Mouse (Mus musculus): Measurements from ENCODE around the gene Fgfr1op. TPM values are rescaled to one million over a fixed set of nuclear protein-coding genes. Genes with fewer than 3 reads are reported as not detected.

Gene Fgfr1op
- polyA plus RNA-seq, 1 experiment: 3.4 TPM

DNA sequence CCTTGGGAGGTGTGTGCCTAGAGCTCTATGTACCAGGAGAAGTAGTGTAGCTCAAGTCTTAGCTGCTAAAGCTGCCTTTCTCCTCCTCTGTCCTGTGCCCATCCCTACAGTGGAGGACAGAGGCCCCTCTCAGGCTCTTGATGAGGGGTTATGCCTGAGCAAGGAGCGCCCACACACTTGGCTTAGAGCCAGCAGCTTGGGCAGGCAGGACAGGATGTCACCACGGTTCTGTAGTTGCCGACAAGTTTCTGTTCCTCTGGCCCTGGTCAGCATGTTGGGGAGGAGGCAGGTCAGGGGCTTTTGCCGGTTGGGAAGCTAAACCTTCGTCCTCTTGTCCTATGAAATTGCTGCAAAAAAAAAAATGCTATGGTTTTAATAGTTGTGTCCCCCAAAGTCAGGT, 66.8 kb downstream of the Fgfr1op start:
- WGBS: 20% methylated on average over 5 of the region's 5 CpGs
- DNase-seq: no peak
- no peak for TF ChIP-seq CTCF (IDR thresholded peaks at IDR 0.05; ENCODE audit: insufficient read depth, low read length)
- TF ChIP-seq POLR2A (IDR thresholded peaks at IDR 0.05; ENCODE audit: borderline replicate concordance, extremely low read depth, low read depth, low read length): no peak
- Histone ChIP-seq H3K4me3 (replicated peaks; ENCODE audit: extremely low read depth, low read depth, low read length) (no peak overlapping the region), H3K4me1 (ENCODE audit: control insufficient read depth, insufficient read depth, low read length) (no peaks in the 10 kb centered on the region)

DNA sequence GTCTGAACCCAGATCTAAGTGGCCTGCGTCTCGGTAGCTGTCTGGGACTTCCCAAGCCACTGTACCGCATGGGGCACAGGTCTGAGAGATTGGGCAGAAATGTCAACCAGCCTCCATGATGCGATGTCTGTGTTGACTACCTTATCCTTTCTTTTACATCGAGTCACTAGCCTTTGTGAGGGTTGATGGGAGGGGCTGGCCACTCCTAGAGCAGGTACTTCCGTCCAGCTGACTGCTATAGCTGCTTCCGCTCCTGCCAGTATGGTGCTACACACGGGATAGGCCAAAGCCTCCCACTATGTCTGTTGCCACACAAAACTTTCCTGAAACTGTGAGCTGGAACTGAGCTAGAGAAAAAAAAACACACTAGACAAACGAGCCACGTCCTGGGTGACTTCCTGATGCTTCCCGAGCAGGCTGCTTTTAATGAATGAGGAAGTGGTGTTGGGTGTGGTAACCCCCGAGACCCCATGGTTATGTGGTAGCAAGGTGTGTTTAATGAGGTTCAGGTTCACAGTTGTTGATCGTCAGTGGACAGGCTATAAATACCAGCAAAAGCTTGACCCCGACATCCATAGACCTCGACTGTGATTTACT, 68.4 kb downstream of the Fgfr1op start:
- H3K4me3 ChIP-seq (replicated peaks; ENCODE audit: extremely low read depth, low read depth, low read length): no peak overlapping the region
- H3K4me1 ChIP-seq (ENCODE audit: control insufficient read depth, insufficient read depth, low read length): no peaks in the 10 kb centered on the region
- TF ChIP-seq POLR2A (IDR thresholded peaks at IDR 0.05; ENCODE audit: borderline replicate concordance, extremely low read depth, low read depth, low read length) (no peak), CTCF (IDR thresholded peaks at IDR 0.05; ENCODE audit: insufficient read depth, low read length) (no peak)
- no peak for DNase-seq
- WGBS: 47% methylated on average over 15 of the region's 15 CpGs

DNA sequence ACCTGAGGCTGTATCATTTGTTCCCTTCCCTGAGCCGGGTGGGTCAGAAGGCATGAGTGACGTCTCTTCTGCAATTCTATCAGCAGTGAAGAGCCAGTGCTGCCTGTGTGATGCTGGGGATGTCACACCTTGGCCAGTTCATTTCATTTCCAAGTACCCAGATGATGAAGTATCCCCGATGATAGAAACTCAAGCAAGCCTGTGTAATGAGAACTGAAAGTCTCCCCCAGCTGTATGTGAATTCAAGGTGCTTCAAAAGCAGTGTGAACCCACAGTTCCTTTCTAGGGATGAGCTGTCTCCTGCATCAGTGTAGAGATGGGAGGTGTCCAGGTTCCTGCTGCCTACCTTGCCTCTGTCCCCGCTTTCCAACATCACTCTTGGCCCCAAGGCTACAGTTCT, 69.2 kb downstream of the Fgfr1op start:
- TF ChIP-seq POLR2A (IDR thresholded peaks at IDR 0.05; ENCODE audit: borderline replicate concordance, extremely low read depth, low read depth, low read length): no peak
- no peak for TF ChIP-seq CTCF (IDR thresholded peaks at IDR 0.05; ENCODE audit: insufficient read depth, low read length)
- Histone ChIP-seq H3K4me1 (ENCODE audit: control insufficient read depth, insufficient read depth, low read length) (no peaks in the 10 kb centered on the region), H3K4me3 (replicated peaks; ENCODE audit: extremely low read depth, low read depth, low read length) (no peak overlapping the region)
- WGBS: 75% methylated on average over 4 of the region's 4 CpGs
- no peak for DNase-seq

DNA sequence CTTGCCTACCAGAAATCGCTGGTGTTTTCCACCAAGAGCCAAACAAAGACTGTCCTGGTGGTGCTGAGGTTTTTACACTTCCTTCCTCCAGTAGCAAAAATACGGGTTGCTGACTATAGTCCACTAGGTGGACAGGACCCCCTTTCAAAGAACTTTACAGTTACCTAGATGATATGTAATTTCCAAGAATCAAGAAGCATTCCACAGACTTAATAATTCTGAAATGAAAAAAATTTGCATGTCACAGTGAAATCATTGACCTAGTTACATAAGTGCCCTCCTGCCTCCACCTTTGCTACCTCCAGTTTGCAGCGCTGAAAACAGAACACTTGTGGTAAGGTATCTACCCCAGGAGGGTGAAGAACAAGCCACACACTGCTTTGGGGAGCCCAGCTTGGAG, 70.4 kb downstream of the Fgfr1op start, which contains the start of gene Ccr6:
TSS of gene Ccr6 (plus strand) at position 301 of the 400 bp plus-strand sequence.
- DNase-seq: no peak
- H3K4me1 ChIP-seq (ENCODE audit: control insufficient read depth, insufficient read depth, low read length): no peaks in the 10 kb centered on the region
- 45% methylated on average over 3 of the region's 3 CpGs for WGBS
- TF ChIP-seq POLR2A (IDR thresholded peaks at IDR 0.05; ENCODE audit: borderline replicate concordance, extremely low read depth, low read depth, low read length) (no peak), CTCF (IDR thresholded peaks at IDR 0.05; ENCODE audit: insufficient read depth, low read length) (no peak)
- H3K4me3 ChIP-seq (replicated peaks; ENCODE audit: extremely low read depth, low read depth, low read length): no peak within 1 kb of the TSS

DNA sequence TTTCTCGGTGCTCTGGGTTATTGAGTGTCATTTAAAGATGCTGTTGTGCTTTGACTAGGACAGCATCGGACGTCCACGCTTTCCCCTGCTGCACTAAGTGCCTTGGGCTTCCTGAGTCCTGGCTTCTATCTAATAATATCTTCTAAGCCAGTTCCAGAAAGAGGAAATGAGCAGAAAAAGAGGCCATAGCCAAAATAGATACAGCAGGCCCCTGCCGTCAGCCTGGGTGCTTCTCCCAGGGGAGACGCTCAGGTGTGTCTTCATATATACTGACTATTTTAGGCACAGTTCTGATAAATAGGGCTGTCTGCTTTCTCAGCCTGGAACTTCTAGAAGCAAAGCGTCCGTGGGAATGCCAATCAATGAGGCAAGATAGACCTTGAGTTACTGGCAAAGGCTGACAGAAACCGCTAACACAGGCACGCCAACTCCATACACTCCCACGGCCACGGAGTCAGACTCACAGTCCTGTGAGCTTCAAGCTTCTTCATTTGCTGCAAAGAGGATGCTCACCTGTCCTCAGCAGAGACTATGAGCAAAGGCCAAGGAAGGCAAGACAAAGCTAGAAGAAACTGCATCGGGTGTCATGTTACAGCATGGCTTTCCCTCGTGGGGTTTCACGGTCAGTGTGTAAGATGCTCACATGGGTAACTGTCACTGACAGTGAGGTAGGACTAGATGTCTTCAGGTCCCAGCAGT, 72.9 kb downstream of the Fgfr1op start:
- H3K4me3 ChIP-seq (replicated peaks; ENCODE audit: extremely low read depth, low read depth, low read length): no peak overlapping the region
- no peak for TF ChIP-seq POLR2A (IDR thresholded peaks at IDR 0.05; ENCODE audit: borderline replicate concordance, extremely low read depth, low read depth, low read length)
- TF ChIP-seq CTCF (IDR thresholded peaks at IDR 0.05; ENCODE audit: insufficient read depth, low read length): no peak

DNA sequence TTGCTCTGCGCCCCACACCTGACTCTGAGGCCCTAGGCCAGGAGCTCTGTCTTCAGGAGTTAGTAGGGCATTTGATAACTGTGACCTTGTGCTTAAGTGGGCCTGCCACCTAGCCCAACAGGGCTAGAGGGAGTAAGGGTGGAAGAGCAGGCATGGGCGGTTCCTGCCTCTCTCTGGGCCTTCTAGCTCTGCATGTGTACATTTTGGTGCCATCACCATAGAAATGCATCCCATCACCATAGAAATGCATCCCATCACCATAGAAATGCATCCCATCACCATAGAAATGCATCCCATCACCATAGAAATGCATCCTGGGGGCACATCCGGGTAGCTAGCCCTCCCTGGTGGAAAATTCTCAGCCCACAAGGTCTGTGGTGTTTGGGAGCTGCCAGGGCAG, 74.3 kb downstream of the Fgfr1op start:
- WGBS: 84% methylated on average over 3 of the region's 3 CpGs
- no peak for DNase-seq
- no peaks in the 10 kb centered on the region for H3K4me1 ChIP-seq (ENCODE audit: control insufficient read depth, insufficient read depth, low read length)
- H3K4me3 ChIP-seq (replicated peaks; ENCODE audit: extremely low read depth, low read depth, low read length): no peak overlapping the region
- TF ChIP-seq POLR2A (IDR thresholded peaks at IDR 0.05; ENCODE audit: borderline replicate concordance, extremely low read depth, low read depth, low read length): no peak

More for the DNA sequence above, 72.9 kb downstream of the Fgfr1op start:
- DNase-seq: no peak
- 64% methylated on average over 15 of the region's 15 CpGs for WGBS
- no peaks in the 10 kb centered on the region for H3K4me1 ChIP-seq (ENCODE audit: control insufficient read depth, insufficient read depth, low read length)

DNA sequence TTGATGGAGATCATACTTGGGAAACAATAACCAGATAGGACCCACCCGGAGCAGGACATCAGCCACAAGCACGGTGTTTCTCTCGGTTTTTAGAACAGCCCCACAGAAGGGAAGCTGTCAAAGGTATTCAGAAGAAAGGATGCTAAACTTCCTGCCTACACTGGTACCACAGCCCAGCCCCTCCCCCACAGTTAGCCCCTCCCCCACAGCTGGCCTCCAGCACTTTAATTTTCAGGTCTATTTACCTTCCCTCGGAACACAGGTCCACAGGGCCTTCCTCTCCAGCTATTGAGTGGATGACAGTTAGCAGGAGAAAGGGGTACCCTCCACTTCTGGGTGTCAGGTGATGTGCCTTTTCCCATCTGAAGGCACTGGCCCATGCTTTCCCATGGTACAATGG, 75.2 kb downstream of the Fgfr1op start:
- 57% methylated on average over 4 of the region's 4 CpGs for WGBS
- H3K4me3 ChIP-seq (replicated peaks; ENCODE audit: extremely low read depth, low read depth, low read length): no peak overlapping the region
- H3K4me1 ChIP-seq (ENCODE audit: control insufficient read depth, insufficient read depth, low read length): no peaks in the 10 kb centered on the region; the same call in 1 of the 2 replicates
- TF ChIP-seq CTCF (IDR thresholded peaks at IDR 0.05; ENCODE audit: insufficient read depth, low read length): no peak
- no peak for TF ChIP-seq POLR2A (IDR thresholded peaks at IDR 0.05; ENCODE audit: borderline replicate concordance, extremely low read depth, low read depth, low read length)
- no peak for DNase-seq

DNA sequence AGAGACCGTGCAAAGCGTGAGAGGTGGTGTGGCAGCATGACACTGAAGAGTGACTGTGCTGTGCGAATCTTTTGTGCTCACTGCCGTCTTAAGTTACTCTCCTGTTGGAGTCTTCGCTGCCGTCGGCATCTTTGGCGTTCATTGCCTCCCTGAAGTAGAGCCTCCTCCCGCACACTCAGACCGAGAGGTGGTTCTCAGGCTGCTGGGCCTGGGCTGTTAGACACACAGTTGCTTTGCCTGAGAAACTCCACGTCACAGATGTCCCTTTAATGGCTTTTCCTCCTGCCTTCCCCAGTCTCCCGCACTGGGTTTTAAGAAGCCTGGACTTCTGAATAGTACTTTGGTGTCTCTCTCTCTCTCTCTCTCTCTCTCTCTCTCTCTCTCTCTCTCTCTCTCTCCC, 76.3 kb downstream of the Fgfr1op start:
- peaks cover 4% of the 10 kb centered on the region; the same call in 1 of the 2 replicates for H3K4me1 ChIP-seq (ENCODE audit: control insufficient read depth, insufficient read depth, low read length)
- TF ChIP-seq CTCF (IDR thresholded peaks at IDR 0.05; ENCODE audit: insufficient read depth, low read length): no peak
- 76% methylated on average over 12 of the region's 12 CpGs for WGBS
- H3K4me3 ChIP-seq (replicated peaks; ENCODE audit: extremely low read depth, low read depth, low read length): no peak overlapping the region
- no peak for DNase-seq

DNA sequence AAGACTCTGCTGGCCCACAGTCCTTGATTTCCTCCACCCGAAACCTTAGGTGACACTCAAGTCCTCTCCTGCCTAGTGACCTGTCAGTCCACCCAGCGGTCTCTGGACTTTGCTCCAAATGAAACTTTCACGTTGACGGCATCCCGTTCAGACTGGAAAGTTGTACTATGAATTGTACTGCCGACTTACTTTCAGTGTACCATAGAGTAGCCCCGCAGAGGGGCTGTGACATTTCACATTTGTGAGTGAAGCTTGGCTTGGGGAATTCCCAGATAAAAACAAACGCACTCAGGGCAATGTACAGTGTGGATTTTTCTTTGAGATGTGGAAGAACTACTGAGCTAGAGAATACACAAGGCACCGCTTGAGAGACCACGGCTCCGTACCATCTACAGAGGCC, 76.9 kb downstream of the Fgfr1op start:
- 83% methylated on average over 11 of the region's 11 CpGs for WGBS
- Histone ChIP-seq H3K4me3 (replicated peaks; ENCODE audit: extremely low read depth, low read depth, low read length) (no peak overlapping the region), H3K4me1 (ENCODE audit: control insufficient read depth, insufficient read depth, low read length) (peaks cover 4% of the 10 kb centered on the region; the same call in 1 of the 2 replicates)
- no peak for DNase-seq
- TF ChIP-seq POLR2A (IDR thresholded peaks at IDR 0.05; ENCODE audit: borderline replicate concordance, extremely low read depth, low read depth, low read length) (no peak), CTCF (IDR thresholded peaks at IDR 0.05; ENCODE audit: insufficient read depth, low read length) (no peak)

DNA sequence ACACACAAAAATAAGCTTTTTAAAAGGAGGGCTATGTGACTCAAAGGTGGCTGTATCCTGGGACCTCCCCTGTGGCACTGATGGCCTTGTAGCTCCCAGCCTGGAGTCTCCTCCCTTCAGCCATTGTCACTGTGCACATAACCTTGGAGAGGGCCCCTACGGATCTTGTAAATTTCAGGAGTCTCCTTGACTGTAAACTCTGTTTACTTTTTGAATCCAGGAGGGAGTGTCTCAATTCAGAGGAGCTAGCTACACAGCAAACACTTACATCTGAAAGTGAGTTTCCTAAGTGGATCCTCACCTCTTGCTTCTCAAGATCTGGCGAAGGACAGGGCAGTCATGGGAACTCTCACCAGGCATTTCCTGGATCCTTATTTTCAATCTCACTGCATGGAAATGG, 78.8 kb downstream of the Fgfr1op start:
- 45% methylated on average over 2 of the region's 2 CpGs for WGBS
- TF ChIP-seq CTCF (IDR thresholded peaks at IDR 0.05; ENCODE audit: insufficient read depth, low read length) (no peak), POLR2A (IDR thresholded peaks at IDR 0.05; ENCODE audit: borderline replicate concordance, extremely low read depth, low read depth, low read length) (no peak)
- Histone ChIP-seq H3K4me3 (replicated peaks; ENCODE audit: extremely low read depth, low read depth, low read length) (no peak overlapping the region), H3K4me1 (ENCODE audit: control insufficient read depth, insufficient read depth, low read length) (peaks cover 4% of the 10 kb centered on the region; the same call in 1 of the 2 replicates)
- no peak for DNase-seq

All from lung, adult 2 months (tissue).